Mouse (Mus musculus) heart, postnatal 14 days (tissue): ENCODE results near the gene B4gat1. TPM values are rescaled to one million over a fixed set of nuclear protein-coding genes. Genes with fewer than 3 reads are reported as not detected.
"Not testable (repeated sequence)": the region's sequence is repeated elsewhere in the genome, so short reads cannot be mapped to it uniquely, and the experiment has no call there.

Experiments
- DNase-seq, 2 experiments: peaks; one replicate each; pipeline ENCODE4 v3.0.0; 2021 to 2022
- intact Hi-C: fragments of 180-260 bp; cut with DNase I; formaldehyde crosslinking; loops from one replicate; pipeline ENCODE4 v1.15.1; 2025
- long read RNA-seq, 2 experiments: library from polyadenylated mRNA; stranded (forward); transcript quantifications; one replicate each; pipeline ENCODE4 v2.0.0; 2021
- total RNA-seq, 2 experiments: library from RNA; stranded (reverse); gene quantifications; 2 replicates each; pipeline ENCODE4 v1.2.3; 2021

B4gat1 gene
- total RNA-seq: 10 to 100 TPM; 40.8 to 44.4 TPM
- long read RNA-seq, experiment 1, transcript B4gat1-201 (2 exons, 2,032 nt): major isoform, 139 of 140 reads
- long read RNA-seq, experiment 1, partial matches to known transcripts: 0 of 140 reads
- long read RNA-seq, experiment 1, other reads (novel, unspliced or antisense): 0 of 140 reads
- long read RNA-seq, experiment 2, transcript B4gat1-201 (2 exons, 2,032 nt): major isoform, 157 of 160 reads
- long read RNA-seq, experiment 2, partial matches to known transcripts: 0 of 160 reads
- long read RNA-seq, experiment 2, other reads (novel, unspliced or antisense): 1 of 160 reads

DNA sequence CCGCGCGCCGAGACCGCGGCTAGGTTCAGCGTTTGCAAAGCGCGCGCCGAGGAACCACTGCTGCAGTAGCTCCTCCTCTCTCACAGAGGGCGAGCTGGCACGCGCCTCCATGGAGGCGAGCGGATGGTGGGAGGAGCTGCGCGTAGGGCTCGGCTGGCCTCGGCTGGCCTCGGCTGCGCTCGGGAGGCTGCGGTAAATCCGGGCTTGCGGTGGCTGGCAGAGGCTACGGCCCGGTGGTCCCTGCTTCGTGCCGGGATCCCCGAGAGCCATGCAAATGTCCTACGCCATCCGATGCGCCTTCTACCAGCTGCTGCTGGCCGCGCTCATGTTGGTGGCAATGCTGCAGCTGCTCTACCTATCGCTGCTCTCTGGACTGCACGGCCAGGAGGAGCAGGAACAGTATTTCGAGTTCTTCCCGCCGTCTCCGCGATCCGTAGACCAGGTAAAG lies at the start of gene B4gat1, which contains the start of gene AC124502.3:
B4gat1 (plus strand) TSS at position 118 of the 448 bp plus-strand sequence.
AC124502.3 (plus strand) TSS at position 183 of the 448 bp plus-strand sequence.
- intact Hi-C loops: no loop called here
- peak; percentile 91 to 93 for DNase-seq

DNA sequence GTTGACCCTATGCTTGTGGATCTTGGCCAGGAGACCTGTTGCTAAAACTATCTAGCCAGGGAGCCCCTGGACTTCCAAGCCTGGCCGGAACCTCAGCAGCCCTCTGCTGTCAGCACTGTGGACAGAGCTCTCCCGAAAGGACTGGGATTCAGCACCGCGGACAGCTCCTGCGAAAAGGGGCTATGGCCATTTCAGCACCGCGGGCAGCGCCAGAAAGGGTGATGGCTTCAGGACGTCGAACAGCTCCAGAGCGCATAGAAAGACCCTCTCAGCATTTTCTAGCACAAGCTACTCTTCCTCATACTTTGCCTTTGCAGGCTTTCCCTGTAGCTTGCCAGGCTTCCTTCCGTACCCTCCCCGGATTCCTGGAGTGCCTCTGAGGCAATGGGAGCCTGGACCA lies 49.6 kb upstream of the B4gat1 start:
- DNase-seq: peak; percentile 96 to 99
- intact Hi-C loops: no loop called here

DNA sequence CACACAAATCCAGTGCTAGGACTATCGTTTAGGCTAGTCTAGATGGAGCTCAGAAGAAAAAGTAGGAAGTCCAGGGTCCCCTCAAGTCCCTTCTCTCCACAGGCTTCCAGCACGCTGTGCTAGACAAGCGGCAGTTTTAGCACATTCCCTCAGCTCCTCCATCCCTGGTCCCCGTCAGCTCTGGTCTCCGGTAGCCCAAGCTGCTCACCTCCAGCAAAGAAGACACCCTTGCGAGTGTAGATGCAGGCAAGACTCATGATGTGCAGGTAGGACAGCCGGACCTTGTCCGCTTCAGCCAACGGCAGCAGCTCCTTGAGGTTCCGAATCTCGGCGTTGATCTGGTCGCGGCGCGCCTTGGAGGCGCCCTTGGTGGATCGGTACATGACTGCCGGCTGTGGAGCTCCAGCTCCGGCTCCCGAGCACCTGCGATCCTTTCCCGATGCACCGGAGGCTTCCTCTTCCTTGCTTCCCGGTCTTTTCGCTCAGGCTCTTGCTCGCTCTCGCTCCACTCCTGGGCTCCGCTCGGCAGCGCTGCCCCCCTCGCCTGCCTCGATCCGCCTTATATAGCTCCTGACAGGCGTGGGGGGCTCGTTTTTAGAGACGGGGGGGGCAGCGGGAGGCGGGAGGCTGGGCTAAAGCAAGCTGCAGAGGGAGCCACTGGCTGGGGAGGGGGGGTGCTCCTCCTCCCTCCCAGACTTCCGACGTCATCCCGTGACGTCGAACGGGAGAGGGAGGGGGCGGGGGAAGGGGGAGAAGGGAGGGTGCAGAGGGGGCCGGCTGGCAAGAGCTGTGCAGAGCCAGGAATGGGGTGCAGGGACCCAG lies 49.0 kb upstream of the B4gat1 start:
- no peak for DNase-seq
- intact Hi-C loops: no loop called here

DNA sequence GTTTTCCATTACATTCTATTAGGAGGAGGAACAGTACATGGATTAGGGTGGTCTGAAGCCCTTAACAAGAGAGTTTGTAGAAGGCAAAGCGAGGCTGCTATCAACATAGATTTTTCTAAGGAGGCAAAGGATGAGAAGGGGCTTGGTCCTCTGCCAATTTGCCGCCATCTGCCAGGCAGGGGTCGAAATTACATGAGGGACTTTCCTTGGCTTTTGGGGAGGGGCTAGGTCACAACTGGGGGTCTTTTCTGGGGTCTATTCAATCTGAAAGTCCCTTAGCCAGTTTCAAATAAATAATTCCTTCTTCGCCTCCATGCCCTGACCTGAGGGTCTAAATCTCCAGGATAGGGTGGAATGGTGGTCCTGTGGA lies 48.4 kb upstream of the B4gat1 start, which contains the start of gene Npas4:
Npas4 (minus strand) TSS at position 61 of the 370 bp plus-strand sequence.
- intact Hi-C loops: no loop called here
- DNase-seq: no peak

DNA sequence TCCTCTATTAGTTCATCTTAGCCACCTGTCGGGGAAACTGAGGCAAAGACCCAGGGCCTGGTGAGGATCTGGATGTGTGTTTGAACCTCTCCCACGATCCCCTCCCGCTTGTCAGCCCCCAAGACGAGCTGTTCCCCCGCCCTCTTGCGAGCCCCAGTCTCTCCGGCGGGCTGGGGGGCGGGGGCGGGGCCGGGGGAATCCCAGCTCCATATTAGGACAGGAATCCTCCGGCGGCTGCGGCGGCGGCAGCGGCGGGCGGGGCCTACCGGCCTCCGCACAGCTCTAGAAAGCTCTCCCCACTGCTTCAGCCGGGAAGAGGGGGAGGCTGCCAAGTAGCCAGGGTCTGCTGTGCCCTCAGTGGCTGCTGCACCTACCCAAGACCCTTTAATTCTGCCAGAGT lies 47.9 kb upstream of the B4gat1 start:
- intact Hi-C loops: no loop called here
- no peak for DNase-seq

DNA sequence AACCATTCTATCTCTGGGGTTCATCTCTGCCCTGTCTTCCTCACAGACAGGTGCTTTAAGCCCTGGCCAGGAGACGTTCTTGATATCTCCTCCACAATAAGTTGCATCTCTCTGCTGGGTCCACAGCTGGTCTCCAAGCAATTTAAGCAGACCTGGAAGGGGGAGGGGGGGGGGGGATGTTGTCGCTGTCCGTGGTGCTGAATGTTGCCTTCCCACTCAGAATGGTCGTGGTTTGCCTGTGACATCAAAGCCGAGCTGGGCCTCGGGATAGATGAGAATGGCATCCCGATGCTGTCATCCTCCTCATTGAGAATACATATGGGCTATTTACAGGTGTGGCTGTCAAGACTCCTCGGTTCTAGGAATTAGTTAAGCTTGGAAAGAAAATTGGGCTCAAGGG lies 46.3 kb upstream of the B4gat1 start:
- no peak for DNase-seq
- intact Hi-C loops: no loop called here

DNA sequence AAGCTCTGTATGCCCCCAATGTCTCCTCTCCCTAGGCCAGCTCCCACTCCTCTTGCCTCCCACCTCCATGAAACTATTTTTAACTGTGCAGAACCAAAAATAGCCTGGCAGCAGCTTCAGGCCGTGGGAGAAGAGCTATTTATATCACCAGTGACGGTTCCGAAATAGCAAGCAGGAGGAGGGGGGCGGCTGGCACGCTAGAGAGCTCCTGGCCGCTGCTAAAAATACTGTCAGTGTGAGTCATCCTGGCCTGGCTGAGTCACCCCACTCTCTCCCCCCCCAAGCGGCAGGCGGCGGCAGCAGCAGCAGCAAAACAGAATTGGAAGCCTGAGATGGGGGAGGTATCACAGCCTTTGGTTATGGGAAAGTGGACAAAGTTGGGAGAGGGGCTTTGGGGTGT lies 45.7 kb upstream of the B4gat1 start:
- intact Hi-C loops: no loop called here

DNA sequence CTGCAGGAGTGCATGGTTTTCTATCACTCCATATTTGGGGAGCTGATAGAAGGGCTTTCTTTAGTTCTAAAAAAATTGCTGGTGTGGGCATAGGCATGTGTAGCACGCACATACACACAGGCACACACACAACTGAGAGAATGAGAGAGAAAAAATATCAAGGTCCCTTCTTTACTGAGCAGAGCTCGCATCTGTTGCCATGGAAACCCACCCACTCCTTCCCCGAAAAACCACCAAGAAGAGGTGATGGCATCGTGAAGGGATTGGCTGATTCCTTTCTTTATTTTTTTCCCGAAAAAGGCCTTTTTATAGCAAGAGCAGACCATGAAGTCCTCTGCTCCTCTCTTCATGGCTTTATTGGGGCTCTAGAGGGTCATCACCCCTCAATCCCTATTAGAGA lies 44.6 kb upstream of the B4gat1 start:
- intact Hi-C loops: no loop called here
- DNase-seq: no peak

More for the DNA sequence above, 45.7 kb upstream of the B4gat1 start:
- DNase-seq: peak; percentile 69 to 81

DNA sequence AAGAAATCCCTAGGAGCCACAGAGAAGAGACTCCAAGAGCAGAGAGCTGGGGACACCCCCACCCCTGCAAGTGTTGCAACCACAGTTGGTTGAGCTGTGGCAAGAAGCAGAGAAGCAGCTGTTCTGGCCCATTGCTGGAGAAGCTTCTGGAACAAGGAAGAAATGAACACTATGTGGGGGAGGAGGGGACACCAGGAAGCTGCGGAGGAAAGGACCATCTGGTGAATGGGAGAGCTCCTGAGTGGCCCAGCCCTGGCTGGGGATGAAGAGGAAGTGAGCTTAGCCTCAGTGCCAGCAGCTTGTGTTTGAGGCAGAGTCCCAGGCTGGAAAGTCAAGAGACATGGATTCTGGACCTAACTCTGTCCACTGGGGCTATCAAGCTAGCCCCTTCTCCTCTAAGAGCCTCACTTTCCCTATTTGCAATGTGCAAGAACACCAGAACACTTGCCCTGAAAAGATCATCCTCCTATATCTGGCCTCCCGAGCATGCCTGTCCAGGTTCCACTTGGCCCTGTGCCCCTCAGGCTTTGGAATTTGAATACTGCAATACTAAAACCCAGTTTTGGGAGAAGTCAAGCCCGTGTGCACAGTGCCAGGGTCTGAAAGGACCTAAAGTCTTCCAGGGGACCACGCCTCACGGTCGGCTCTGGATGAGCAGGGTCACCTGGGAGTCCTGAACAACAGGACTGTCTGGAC lies 39.0 kb upstream of the B4gat1 start:
- DNase-seq: no peak
- intact Hi-C loops: loop anchor here (5.0 kb wide), 1 partner anchor 372 kb away; the partner anchor contains the start of gene Rce1

DNA sequence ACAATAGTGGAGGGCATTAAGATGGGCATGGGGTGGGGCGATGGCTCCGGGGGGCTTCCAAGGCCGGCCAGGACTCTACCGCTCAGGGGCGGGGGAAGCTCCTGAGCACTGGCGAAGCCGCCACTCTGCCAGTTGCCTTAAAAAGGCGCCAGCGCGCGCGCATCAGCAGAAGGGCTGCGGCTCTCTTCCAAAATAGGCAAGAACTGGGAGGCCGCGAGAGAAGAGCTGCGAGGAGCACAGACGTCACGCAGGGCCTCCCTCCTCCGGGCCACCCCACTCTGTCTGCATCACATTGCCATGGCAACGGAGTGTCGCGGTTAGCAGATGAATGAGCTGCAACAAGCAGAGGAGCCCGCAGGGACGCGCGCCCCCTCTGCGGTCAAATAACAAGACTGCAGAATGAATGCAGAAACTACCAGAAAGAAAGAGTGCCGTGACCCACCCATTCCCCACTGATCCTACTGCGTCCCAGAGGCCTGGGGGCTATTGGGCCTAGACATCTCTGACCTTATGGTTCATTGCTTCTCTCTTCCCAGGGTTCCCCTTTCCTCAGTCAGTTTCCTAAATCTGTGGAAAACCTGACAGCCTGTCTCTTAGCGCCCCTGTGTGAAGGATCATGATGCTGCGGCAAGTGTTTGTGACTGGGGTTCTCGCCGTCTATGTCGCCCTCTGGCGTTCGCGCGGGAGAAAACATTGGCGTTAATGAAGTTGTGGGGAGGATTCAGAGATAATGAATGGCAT lies 36.8 kb upstream of the B4gat1 start:
- intact Hi-C loops: loop anchor here (1.0 to 5.0 kb wide), 2 partner anchors 21 to 375 kb away; partner anchors contain the start of gene Rce1
- peak; percentile 78 to 85 for DNase-seq

DNA sequence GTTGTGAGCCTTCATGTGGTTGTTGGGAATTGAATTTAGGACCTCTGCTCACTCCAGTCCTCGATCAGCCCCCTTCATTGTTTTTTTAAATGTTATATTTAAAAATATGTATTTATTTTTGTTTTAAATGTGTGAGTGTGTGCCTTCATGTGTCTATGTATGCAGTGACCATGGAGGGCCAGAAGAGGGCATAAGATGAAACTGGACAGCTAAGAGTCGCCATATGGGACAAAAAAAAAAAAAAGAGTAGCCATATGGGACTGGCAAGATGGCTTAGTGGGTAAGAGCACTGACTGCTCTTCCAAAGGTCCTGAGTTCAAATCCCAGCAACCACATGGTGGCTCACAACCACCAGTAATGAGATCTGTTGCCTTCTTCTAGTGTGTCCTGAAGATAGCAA lies 35.0 kb upstream of the B4gat1 start:
- intact Hi-C loops: loop anchor here (5.0 kb wide), 1 partner anchor 376 kb away; the partner anchor contains the start of gene Rce1
- not testable (repeated sequence) for DNase-seq

DNA sequence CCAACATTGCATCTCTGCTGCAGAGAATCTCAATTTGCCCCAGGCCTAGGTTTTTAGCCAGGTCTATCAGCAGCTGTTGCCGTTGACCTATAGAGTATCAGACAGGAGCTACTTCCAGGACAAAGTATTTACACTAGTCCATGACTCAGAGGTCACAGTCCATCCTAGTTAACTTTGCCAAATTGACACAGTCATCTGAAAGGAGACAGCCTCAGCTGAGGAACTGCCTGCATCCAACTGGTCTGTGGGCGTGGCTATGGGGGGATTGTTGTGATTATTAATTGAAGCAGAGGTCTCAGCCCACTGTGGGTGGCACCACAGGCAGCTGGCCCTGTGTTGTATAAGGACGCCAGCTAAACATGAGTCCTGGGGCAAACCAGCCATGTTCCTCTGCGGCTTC lies 33.7 kb upstream of the B4gat1 start:
- intact Hi-C loops: loop anchor here (5.0 kb wide), 1 partner anchor 378 kb away; the partner anchor contains the start of gene Rce1
- DNase-seq: no peak

DNA sequence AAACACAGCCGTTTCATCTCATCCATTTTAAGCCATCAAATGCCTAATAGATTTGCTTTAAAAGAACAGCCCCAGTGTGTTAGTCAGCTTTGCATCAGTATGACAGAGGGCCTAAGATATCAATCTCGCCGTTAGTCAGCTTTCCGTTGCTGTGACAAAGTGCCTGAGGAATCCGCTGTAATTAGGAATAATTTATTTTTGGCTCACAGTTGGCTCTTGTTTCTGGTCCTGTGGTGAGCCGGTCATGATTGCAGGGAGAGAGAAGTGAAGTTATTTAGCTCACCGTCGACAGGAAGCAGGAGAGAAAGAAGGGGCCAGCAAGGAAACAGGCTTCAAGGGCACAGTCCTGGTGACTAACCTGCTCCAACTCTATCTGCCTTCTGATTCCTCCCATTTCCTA lies 25.5 kb upstream of the B4gat1 start:
- intact Hi-C loops: no loop called here
- no peak for DNase-seq

DNA sequence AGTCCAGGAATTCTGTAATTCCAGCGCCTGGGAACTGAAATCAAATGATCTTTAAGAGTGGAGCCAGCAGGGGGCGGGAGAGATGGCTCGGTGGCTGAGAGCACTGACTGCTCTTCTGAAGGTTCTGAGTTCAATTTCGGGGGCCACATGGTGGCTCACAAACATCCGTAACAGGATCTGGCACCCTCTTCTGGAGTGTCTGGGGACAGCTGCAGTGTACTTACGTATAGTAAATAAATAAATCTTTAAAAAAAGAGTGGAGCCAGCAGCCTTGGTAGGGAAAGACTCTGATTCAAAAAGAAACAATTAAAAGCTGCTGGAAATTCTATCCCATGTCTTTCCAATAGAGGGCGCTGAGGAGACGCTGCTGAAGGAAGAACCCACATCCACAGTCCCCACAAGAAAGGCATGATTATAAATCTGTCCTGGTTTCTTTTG lies 23.6 kb upstream of the B4gat1 start:
- intact Hi-C loops: loop anchor here (5.0 kb wide), 1 partner anchor 57 kb away; no protein-coding TSS in a partner anchor
- DNase-seq: peak; percentile 20 to 37

DNA sequence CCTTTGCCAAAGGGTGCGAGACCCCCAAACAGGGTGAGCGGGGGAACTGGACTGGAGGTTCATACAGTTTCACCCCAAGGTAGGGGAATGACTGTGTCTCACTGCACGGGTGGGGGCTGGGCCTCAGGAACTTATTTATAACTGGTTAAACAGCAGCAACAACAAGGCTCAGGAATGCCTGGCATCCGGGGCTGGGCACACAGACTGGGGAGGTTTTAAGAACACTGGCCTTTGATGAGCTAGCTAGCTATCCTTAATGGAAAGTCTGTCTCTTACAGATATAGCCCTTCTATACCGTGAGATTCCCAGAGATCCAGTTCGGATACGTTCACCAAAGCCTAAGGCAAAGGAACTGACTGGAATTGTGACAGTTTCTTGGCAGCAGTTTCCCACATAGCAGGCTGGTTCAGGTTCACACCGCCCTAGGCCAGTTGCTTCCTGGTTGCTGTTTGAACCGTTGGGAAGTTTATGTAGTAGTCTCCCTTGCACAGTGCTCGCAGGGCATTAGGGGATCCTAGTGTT lies 22.3 kb upstream of the B4gat1 start:
- intact Hi-C loops: loop anchor here (5.0 kb wide), 1 partner anchor 56 kb away; no protein-coding TSS in a partner anchor

DNA sequence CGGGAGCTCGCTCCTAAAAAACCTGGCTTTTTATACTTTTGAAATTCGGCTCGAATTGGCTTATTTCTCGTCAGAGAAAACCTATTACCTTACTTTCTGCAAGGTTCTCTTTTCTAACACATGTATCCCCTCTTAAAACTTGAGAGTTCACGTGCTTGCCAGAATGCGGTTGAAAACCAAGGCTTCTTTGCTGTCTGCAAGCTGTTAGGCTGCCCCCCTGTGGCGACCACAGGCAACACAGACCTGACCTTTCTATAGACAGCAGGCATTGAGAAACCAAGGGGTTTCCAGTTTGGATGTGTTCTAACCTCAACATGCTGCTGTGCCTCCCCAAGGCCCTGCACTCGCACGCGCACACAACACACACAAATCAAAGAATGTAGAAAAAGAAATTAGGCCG lies 21.8 kb upstream of the B4gat1 start:
- intact Hi-C loops: loop anchor here (5.0 kb wide), 1 partner anchor 56 kb away; no protein-coding TSS in a partner anchor
- DNase-seq: peak; percentile 78 to 82

More for the DNA sequence above, 22.3 kb upstream of the B4gat1 start:
- peak; percentile 30 to 63 for DNase-seq

DNA sequence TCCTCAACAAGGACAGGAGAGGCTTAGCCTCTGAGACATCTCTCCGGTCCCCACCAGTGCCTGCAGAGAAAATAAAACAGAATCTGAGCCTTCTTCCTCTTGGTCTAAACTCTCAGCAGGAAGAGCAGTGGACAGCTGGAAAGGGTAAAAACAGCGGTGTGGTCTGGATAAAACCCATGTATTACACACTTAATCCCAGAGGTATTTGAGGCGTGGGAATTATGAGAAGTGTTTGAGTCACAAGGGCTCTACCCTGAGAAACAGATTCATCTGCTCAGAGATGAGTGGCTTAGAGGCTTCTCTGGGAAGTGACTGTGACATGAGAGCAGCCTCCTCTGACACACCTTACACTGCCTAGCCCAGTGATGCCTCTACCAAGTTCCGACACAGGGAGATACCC lies 21.0 kb upstream of the B4gat1 start:
- intact Hi-C loops: loop anchor here (5.0 kb wide), 1 partner anchor 55 kb away; no protein-coding TSS in a partner anchor
- DNase-seq: no peak

DNA sequence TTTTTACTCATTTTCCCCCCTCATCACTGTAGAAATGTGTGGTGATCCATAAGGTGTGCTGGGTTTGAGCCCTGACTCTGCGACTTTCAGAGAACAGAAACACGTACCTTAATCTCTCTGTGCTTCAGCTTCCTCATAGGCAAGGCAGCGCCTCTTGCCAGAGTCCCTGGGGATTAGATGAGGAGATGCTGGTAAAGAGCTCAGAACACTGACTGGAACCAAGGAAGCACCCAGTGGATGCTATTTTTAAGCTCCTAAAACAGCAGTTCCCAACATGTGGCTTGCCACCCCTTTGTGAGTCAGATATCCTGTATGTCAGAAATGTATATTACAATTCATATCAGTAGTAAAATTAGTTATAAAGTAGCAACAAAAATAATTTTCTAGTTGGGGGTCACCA lies 20.4 kb upstream of the B4gat1 start:
- intact Hi-C loops: loop anchor here (5.0 kb wide), 1 partner anchor 54 kb away; no protein-coding TSS in a partner anchor

DNA sequence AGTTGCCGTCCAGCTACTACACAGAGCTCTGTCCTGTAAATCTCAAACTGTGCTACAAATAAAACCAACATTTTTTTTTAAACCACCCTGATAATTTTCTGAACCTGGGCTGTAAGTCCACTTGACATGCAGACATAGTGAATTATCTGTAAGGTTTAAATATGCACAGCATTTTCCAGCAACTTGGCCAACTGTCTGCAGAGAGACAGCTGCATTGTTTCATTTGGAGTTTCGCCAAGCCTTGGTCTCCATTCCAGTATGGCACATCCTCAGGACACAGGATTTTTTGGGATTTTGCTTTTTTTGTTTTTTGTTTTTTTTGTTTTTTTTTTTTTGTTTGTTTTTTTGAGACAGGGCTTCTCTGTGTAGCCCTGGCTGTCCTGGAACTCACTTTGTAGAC lies 17.2 kb upstream of the B4gat1 start:
- DNase-seq: no peak
- intact Hi-C loops: no loop called here

More for the DNA sequence above, 20.4 kb upstream of the B4gat1 start:
- no peak for DNase-seq
